Comparison of ENCODE assay signal across 8 mouse cellular contexts in the genomic region with DNA sequence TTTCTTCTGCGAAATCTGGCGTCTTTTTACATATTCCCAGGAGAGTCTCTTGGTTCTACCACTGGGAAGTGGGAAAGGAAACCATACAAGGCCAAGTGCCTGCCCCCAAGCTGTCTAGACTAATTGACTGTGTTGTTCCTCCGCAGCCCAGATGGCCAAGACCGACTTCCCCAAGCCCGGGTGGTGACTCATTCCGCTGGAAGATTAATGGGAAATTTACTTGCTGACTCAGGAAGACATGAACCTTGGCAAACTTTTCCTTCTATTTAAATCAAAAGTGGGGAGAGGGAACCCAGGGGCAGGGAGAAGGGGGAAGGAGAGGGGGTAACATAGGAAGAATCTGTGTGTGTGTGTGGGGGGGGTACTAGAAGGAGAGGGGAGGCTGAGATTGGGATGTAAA. TPM values are rescaled to one million over a fixed set of nuclear protein-coding genes. Genes with fewer than 3 reads are reported as not detected.
DNase-seq lines count a peak whose midpoint lies in the region; ATAC-seq and TF ChIP-seq lines count a peak whose summit lies in the region.

No protein-coding gene starts in this region.

- intact Hi-C loops in heart, postnatal 10 days (cut with DNase I): no loop called here

- DNase-seq in 3T3-L1 (ENCODE audit: low read depth, low spot score) (peak; percentile 100), adipocyte (ENCODE audit: low spot score) (peak; percentile 96)
- peak; percentile 86 to 87 for DNase-seq in heart, postnatal 10 days
- DNase-seq in layer of hippocampus, adult 2 months (ENCODE audit: low spot score in 2 of 2): peak; percentile 46 to 67
- peak; percentile 62 for DNase-seq in testis, postnatal 10 days (ENCODE audit: low spot score)
- DNase-seq in c-Kit-positive CD71-positive TER-119-positive erythroid progenitor cells, embryonic 14.5 days (ENCODE audit: low spot score): no peak

- no peaks in the 10 kb centered on the region for H3K36me3 ChIP-seq in embryonic facial prominence, embryonic 13.5 days

- H3K9ac ChIP-seq in embryonic facial prominence, embryonic 13.5 days: no peak overlapping the region

- no peak for ATAC-seq in embryonic facial prominence, embryonic 13.5 days (ENCODE audit: insufficient number of reproducible peaks, insufficient read depth, low FRiP score, low TSS enrichment, low read depth)
- peak; percentile 49 for ATAC-seq in megakaryocyte, adult 5-6 weeks (ENCODE audit: poor library complexity, severe bottlenecking)

- peaks cover 8% of the 10 kb centered on the region for H3K4me1 ChIP-seq in embryonic facial prominence, embryonic 13.5 days

- no peak overlapping the region for H3K27ac ChIP-seq in embryonic facial prominence, embryonic 13.5 days
- no peak overlapping the region for H3K27ac ChIP-seq in layer of hippocampus, adult 2 months

- H3K4me2 ChIP-seq in embryonic facial prominence, embryonic 13.5 days: peak overlapping the region; percentile 38

- no peak for TF ChIP-seq CTCF in layer of hippocampus, adult 2 months (conservative IDR thresholded peaks at IDR 0.05)

- WGBS in embryonic facial prominence, embryonic 13.5 days: 12% methylated on average over 6 of the region's 6 CpGs

- H3K27me3 ChIP-seq in embryonic facial prominence, embryonic 13.5 days: no peaks in the 10 kb centered on the region

- H3K4me3 ChIP-seq in embryonic facial prominence, embryonic 13.5 days: no peak overlapping the region
- H3K4me3 ChIP-seq in layer of hippocampus, adult 2 months: no peak overlapping the region

- H3K9me3 ChIP-seq in embryonic facial prominence, embryonic 13.5 days: no peaks in the 10 kb centered on the region

RNA-seq across cellular contexts. Expression of a gene that starts 9.4 kb away (rescaled TPM):
- polyA plus RNA-seq in embryonic facial prominence, embryonic 13.5 days (2015; fragmentation: Nextera tagmentation; extraction: Ambion mirVana): 79.6 and 92.9 TPM in 2 replicates
- total RNA-seq in heart, postnatal 10 days (2021): 10 to 100 TPM; 53.7 to 56.0 TPM
- total RNA-seq in layer of hippocampus, adult 2 months (2021): 10 to 100 TPM; 68.7 to 69.5 TPM
- total RNA-seq in megakaryocyte, adult 5-6 weeks (2015): 36.2 and 37.9 TPM in 2 replicates
- total RNA-seq in megakaryocyte, adult 5-6 weeks (2017): 23.8 and 51.5 TPM in 2 replicates
